Mouse (Mus musculus) thymus, postnatal 0 days (tissue): ENCODE data around the gene 1700037H04Rik. TPM values are rescaled to one million over a fixed set of nuclear protein-coding genes. Genes with fewer than 3 reads are reported as not detected.

ENCODE experiments used
- DNase-seq: peaks from one replicate; pipeline ENCODE4 v3.0.0-alpha.2; 2015; ENCODE audit warnings: low spot score
- polyA plus RNA-seq: library from polyadenylated mRNA; unstranded; fragments of >200 nt; fragmentation: Nextera tagmentation; extraction: Ambion mirVana; gene quantifications from 2 replicates; pipeline ENCODE4 v1.2.1, GENCODE M21; 2015

The 1700037H04Rik gene
- polyA plus RNA-seq, 1 experiment from 2014 or later: 47.8 TPM

DNA sequence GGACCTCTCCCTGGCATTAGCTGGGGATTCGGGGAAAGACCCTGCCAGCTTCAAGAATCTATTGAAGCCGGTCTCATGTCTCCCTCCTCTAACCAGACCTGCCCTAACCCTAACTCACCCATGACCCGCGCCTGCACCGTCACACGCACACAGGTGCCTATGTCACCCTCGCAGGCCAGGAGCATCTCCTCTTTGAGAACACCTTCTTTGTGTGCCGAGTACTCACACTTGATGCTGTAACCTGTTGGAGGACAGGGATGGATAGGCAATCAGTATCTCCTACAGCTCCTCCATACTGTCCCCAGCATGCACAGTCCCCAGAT is 12.9 kb downstream of the 1700037H04Rik start:
- no peak for DNase-seq

DNA sequence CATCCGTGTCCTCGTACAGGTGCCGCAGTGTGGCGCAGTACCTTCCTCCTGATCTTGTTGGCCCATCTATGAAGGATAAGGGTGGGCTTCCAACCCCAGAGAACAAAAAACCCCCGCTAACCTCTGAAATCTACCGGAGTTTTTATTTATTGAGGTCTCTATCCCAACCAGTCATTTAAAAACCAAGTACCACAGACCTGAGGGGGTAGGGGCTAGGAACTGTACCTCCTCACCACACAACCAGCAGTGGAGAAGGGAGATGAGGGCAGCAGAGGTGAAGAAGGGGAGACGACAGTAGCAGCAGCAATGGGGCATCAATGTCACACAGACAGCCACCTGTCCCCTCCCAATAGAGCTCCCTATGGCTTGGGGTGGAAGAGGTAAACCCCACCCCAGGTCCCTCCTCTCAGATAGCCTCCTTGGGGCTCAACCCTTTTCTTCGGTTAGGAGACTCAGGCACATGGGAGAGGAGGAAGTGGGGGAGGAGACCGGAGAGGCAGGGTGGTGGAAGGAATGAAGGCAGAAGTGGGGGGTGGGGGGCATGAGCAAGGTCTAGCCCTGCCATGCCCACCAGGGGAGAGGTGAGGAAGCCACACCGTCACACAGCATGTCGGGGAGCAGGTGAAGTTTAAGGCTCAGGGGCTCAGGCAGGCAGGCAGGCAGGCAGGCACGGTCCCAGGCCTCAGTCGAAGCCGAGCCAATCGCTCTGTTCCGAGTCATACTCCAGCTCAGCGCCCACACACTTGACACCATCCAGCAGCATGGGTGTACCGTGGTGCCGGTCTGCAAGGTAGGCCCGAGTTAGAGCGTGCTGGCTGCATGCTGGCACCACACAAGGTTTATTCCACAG is 13.5 kb downstream of the 1700037H04Rik start:
- DNase-seq: no peak

DNA sequence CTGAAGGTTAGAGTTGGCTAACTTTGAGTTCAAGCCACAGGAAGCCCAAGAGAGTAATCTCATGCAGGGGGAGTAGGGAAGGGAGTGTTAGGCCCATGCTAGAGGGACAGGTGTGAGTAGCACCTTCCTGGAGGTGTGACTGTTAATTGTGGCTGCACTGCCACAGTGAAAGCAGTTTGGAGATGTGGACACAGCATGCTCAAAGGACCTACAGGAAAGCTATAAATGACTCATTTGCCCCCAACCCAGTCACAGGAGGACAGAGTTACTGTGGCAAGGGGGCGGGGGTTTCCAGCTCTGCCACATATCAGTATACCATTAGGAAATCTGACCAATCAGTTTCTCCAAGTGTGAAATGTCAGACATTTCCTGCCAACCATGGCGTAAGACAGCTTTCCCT is 14.3 kb downstream of the 1700037H04Rik start:
- no peak for DNase-seq

DNA sequence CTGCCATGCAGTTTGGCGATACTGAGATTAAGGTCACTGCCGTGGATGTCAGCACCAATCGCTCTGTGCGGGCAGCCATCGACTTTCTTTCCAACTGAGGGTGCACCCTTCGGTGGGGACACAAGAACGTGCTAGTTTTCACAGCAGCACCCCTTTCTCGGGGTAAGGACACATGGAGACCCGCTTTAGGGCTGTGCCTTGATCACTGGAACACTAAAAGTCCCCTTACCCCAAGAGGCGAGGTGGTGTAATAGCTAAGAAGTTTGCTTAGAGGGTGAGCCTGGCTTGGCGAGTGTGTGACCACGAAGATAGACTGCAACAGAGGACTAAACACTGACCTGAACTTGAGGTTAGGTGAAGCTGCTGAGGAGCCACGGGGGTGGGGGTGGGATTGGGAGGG is 14.8 kb downstream of the 1700037H04Rik start:
- no peak for DNase-seq

DNA sequence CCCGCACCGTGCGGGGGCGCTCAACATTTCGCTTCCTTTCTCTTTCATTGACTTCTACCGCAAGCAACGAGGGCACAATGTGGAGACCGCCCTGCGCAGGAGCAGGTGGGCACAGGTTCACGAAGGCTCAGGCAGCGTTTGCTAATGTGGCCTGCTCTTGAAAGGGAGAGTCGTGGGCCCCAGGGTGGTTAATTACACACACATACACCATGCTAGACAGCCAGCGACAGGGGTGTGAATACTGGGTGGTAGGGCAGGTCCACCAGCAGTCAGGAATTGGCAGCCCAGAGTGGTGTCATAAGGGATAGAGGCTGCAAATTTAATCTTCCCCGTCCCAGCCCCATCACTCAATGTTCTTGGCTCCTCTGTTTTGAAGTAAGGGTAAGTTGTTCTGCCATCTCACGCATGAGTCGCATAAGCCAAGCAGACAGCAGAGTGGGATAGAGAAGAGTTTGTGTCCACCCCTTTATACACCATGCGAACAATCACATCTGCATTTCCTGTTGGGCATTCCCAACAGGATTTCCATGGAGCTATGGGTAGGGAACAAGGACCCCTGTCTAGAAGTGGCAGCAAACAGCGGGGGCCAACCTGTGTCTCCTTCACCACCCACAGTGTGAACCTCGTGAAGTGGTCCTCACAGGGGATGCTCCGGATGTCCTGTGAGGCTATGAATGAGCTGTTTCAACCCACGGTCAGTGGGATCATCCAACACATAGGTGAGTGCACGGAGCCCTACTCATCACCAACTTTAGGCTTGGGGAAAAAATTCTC is 16.7 kb downstream of the 1700037H04Rik start:
- DNase-seq: no peak

DNA sequence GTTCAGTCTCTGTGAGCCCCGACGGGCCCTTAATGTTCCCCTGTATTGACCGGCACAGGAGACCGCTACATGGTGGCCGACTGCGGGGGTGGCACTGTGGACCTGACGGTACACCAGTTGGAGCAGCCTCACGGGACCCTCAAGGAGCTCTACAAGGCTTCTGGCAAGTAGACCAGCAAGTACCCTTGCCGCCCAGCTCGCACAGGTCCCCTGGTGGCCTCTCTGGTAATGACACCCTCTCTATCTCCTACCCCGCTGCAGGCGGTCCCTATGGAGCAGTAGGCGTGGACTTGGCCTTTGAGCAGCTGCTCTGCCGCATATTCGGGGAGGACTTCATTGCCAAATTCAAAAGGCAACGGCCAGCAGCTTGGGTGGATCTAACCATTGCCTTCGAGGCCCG is 17.3 kb downstream of the 1700037H04Rik start:
- DNase-seq: peak; percentile 70

DNA sequence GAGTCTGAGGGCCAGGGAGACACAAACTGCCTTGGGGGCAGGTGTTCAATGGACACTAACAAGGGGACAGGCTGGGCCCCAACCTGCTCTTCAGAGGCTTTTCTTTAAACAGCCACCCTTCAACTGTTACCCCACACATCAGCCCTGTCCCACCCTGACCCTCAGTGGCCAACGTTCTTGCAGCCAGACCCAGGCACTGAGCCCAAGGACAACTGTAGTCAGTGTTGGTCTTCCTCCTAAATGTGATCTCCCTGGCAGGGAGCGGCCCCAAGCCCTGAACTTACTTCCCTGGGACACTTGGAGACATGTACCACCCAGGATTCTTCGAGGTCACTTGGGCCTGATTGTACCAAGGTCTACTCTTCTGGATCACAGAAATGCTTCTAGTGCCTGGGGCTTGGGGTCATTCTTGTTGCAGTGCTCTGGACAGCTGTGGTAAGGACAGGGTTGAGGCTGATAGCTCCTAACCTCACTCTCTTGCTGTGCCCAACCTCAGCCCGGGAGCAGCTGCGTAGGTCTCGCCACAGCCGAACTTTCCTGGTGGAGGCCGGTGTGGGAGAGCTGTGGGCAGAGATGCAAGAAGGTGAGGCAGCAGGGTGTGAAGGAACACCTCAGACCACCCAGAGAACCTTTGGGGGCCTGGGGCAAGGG is 18.4 kb downstream of the 1700037H04Rik start:
- no peak for DNase-seq

DNA sequence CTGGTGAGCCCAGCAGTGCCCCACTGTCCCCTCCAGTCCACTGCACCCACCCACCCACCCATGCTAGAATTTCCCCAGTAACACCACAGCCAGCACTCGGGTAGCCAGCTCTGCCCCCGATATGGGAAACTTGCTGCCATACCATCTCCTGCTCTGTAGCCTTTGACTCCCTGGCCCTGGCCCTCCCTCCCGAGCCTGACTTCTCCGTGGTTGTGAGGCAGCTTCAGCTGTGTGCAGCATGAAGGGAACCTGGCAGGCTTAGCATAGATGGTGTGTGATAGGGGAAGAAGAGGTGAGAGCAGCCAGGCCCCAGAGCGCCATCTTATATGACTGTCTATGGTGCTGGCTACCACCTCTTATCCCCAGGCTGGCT is 19.4 kb downstream of the 1700037H04Rik start:
- DNase-seq: no peak

DNA sequence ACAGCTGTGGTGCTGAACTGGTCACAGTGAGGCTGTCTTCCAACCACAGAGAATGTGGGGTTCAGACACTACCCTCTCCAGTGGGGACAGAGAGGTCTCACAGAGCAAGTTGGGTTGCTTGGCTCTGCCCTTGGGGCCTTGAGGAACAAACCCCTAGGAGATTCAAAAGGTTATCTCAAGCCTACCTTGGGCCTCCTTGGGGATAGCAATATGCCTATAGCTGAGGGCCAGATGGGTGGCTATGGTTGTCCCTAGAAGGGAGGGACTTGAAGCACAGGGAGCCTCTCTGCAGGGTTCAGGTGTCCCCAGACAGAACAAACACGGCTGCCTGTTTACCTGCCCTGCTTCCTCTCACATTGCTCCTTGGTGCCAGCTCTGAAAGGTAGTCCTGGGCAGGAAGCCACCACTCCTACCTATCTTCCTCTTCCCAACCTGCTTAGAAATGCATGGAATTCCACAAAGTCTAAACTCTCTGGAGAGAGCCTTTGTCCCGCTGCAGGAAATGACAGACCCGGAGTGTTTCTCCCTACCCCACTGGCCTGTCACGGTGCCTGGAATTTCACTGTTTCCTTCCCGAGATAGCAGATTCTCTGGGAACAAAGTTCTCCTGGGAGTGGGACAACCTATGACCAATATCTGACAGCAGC is 19.9 kb downstream of the 1700037H04Rik start:
- no peak for DNase-seq

DNA sequence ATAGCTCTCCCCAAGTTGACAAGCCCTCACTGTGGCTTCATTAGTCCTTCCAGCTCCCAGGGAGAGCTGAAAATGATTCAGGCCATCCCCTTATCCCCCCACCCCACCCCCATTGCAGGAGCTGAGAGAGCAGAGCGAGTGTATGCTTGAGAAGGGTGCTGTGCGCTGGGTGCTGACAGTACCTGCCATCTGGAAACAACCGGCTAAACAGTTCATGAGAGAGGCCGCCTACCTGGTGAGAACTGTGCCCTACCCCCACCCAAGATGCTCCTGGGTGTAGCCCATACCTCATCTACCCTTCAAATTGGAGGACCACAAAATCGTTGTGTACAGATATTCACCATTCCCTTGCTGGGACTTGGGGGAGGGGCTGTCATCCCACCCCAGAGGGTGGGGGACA is 20.6 kb downstream of the 1700037H04Rik start:
- no peak for DNase-seq

DNA sequence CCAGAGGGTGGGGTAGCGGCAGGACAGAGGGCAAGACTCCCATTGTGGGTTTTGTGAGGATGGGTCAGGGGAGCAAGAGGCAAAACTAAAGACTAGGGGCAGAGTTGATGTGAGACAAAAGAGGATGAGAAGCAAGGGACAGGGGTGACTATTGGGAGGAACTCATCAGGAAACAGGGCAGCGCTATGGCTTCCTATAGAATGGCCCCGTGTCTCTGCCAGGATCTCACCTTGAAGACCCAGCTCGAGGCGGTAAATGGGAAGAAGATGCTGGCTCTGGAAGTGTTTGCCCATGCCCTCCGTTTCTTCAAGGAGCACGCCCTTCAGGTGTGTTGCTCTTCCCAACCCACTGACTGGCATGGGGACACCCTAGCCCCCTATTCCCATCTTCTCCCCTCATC is 21.1 kb downstream of the 1700037H04Rik start:
- no peak for DNase-seq

DNA sequence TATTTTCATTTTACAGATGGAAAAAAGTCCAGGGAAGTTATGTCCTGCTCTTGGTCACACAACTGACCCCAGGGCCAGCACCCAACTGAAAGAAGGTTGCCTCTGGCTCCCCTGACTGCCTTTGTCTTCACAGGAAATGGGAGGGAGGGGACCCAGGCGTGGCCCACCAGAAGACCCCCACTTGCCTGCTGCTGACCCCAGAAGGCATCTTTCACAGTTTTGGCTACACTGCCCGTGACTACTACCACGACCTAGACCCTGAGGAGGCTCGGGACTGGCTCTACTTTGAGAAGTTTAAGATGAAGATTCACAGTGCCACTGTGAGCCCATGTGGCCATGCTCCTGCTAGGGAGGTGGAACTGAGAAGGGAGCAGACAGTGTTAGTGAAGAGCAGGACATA is 21.6 kb downstream of the 1700037H04Rik start:
- DNase-seq: no peak

DNA sequence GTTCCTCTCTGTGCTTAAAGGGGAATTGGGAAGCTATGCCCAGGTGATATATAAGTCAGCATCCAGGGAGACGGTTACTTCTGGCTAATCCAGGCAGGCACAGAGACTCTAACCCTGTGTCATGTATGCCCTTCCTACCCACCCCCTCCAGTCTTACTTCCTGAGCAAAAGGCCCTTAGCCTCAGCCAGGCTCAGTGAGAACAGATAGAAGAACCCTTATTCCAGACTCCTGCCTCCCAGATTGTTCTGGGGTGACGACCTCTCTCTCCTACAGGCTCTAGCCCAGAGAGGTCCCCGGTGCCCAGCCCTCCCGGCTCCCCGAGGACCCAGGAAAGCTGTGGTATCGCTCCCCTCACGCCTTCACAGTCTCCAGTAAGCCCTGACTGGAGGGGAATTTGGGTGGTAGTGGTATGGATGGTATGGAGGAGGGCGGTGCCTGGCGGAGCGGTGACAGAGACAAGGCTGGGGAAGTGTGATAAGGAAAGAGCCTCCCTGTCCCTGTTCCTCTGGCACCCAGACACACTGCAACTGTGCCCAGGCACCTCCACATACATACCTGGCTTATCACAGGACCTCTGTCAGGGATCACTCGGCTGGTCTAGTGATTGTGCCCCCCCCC is 24.3 kb downstream of the 1700037H04Rik start:
- DNase-seq: no peak

DNA sequence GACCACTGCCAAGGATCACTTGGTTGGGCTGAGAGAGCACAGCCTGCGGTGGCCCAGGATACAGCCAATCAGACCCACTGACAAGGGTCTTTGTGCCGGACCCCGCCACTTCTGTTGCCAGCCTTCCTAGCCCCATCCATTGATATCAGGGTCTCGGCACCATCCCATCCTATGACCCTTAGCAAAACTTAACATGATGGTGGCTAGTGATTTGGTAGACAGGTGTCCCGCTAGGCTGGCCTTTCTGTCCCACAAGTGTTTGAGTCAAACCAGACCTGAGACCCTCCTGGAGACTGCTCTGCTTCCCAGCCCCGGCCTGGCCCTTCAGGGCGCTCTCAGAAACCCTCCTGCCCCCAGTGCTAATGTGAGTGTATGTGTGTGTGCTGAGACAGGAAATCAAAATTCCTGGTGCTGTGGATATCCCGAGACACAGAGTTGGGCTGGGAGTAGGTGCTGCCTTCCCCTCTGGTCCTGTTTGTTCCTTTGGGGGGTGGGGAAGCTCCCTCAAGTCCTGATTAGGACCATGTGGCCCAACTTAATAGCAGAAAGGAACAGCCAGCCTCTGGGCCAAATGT is 25.0 kb downstream of the 1700037H04Rik start:
- DNase-seq: no peak

DNA sequence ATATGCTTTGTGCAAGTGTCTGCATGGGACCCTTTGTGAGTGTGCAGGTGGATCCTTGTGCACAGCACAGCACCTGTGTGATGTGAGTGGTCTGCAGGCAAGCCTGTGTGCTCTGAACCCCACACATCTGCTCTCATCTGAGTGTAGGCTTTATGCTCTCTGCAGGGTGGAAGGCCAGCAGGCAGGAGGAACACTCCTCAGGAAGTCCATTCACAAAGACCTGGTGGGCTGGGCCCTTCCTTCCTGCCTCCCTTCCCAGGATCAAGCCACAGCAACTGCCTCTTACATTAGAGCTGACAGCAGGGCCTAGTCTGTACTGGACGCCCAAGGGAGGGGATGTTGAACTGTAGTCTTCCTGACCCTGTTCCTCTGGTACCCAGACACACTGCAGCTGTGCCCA is 25.5 kb downstream of the 1700037H04Rik start:
- DNase-seq: no peak

DNA sequence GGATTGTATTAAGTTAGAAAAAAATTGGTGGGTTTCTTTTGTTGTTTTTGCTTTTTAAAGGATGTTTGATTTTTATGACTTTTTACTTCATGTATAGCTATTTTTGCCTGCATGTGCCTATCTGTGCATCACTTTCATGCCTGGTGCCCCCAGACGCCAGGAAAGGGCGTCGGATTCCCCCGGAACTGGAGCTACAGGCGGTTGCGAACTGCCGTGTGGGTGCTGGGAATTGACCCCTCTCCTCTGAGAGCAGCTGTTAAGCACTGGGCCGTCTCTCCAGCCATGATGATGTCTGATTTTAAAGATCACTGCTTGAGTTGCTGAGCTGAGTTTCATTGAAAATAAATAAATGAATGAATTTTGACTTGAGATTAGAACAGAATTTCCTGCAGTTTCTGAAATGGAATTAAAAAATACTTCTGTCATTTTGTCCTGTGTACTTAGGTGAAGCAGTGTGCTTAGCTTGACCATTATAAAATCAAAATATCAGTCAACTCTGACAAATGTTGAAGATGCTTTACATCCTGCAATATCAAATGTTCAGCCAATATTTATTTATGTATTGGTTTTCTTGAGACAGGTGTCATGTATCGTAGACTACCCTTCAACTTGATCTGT is 26.8 kb downstream of the 1700037H04Rik start, which contains the start of gene Gm11037:
Gene Gm11037 (plus strand): TSS at position 568 of the 618 bp plus-strand sequence.
- no peak for DNase-seq

DNA sequence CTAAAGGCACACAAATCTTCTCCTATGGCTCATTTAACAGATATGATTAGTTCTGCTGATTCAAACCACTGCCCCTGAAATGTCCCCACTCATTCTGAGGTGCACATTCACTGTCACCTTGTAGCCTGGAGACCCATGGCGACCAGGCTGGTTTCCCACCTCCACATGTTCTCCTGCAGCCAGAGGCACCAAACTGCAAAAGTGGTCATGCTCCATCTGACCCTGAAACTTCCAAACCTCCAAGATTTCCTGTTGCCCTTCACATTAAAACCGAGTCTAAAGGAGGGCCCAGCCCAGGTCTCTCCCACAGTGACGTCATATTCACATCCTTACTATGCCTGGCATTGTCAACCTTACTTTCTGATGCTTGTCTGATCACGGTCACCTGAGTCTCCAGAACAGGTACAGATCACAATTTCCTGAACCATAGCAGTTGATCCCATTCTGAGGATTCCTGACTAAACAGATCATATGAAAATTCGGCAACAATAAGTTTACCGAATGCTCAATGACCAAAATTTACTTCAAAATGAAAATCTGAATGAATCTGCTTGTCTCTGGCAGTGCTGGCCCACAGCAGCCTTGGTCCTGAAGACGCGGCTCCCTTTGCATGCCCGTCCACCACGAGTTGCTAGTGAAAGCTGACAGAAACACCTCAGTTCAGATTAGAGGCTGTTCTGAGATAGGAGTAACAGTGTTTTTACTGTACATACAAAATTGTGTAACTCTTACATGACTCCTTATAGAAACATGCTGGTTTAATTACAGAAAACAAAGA is 27.6 kb downstream of the 1700037H04Rik start:
- DNase-seq: no peak

DNA sequence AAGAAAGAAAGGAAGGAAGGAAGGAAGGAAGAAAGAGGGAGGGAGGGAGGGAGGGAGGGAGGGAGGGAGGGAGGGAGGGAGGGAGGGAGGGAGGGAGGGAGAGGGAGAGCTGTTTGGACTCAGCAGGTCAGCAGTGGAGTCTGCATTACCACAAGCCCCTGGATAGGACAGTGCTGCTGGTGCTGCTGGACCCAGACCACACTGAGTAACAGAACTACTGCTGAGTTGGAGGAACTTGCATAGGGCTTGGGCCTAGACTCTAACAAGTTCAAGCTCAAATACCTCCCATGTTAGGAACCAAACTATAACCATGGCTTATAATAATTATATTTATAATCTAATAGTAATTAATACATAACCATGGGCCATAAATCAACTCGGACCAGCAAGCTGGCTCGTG is 29.0 kb downstream of the 1700037H04Rik start:
- no peak for DNase-seq

DNA sequence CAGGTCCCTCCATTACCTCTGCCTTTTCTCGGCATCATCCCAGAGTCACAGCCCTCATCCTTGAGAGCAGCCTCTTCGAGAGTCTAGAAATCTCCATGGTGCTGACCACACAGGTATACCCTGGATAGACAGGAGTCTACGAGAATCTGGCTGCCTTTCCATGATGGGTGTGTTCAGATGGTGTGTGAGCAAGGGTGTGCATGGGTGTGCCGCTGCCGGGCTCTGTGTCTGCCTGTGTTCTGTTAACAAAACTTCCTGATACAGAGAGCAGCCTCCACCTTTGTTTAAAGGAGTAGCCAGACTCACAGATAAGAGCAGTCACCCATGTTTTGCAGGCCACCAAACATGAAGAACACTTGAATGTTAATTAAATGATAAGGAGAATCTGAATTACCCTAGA is 30.0 kb downstream of the 1700037H04Rik start:
- no peak for DNase-seq
